Mouse (Mus musculus): ENCODE results near the gene Ptn. TPM values are rescaled to one million over a fixed set of nuclear protein-coding genes. Genes with fewer than 3 reads are reported as not detected.

The Ptn gene
- 100 to 1,000 TPM; 630 to 696 TPM for total RNA-seq (2021)
- long read RNA-seq, experiment 1, transcript Ptn-201 (5 exons, 1,614 nt) = major isoform, 729 of 776 reads
- long read RNA-seq, experiment 1, partial matches to known transcripts = 30 of 776 reads
- long read RNA-seq, experiment 1, other reads (novel, unspliced or antisense) = 17 of 776 reads
- long read RNA-seq, experiment 2, transcript Ptn-201 (5 exons, 1,614 nt) = major isoform, 679 of 735 reads
- long read RNA-seq, experiment 2, partial matches to known transcripts = 12 of 735 reads
- long read RNA-seq, experiment 2, other reads (novel, unspliced or antisense) = 40 of 735 reads

- intact Hi-C loops (cut with DNase I) = loop anchor here (5.0 kb wide), 1 partner anchor 92 kb away; no protein-coding TSS in a partner anchor
- DNase-seq (ENCODE audit: low spot score in 2 of 2) = peak; percentile 72 to 75
Observed at GRCm38 (mm10) chr6:36809747-36810285, at the start of gene Ptn. TSS of gene Ptn (minus strand) at chr6:36810220.

- intact Hi-C loops (cut with DNase I) = no loop called here
- no peak for DNase-seq (ENCODE audit: low spot score in 2 of 2)
Observed at GRCm38 (mm10) chr6:36858258-36859041, 48.4 kb upstream of the Ptn start.

DNA sequence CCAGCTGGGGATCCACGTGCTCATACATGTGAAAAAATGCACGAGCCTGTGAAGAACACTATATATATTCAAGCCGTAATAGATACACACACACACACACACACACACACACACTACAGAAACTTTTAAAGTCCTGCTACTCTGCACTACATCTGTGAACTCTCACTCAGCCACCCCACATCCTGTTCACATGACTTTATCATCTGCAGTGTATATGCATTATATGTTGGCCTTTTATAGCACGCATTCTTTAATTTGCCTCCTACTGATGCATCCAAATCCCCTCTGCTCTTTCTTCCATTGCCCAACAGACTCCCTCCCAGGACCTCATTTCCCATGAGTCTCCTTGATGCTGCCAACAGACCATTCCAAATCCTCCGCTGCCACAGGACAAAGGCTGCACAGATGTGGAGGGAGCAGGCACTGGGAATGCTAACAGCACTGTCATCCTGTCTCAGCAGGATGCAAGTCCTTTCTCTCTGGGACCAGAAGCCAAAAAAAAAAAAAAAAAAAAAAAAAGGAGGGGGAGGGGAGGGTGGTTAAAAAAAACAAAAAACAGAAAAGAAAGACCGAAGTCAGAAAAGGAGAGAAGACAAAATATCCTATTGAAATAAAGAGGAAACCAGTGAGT lies 47.7 kb upstream of the Ptn start:
- intact Hi-C loops (cut with DNase I) = no loop called here
- peak in 1 of 2 experiments; percentile 52 for DNase-seq (ENCODE audit: low spot score in 2 of 2)

DNA sequence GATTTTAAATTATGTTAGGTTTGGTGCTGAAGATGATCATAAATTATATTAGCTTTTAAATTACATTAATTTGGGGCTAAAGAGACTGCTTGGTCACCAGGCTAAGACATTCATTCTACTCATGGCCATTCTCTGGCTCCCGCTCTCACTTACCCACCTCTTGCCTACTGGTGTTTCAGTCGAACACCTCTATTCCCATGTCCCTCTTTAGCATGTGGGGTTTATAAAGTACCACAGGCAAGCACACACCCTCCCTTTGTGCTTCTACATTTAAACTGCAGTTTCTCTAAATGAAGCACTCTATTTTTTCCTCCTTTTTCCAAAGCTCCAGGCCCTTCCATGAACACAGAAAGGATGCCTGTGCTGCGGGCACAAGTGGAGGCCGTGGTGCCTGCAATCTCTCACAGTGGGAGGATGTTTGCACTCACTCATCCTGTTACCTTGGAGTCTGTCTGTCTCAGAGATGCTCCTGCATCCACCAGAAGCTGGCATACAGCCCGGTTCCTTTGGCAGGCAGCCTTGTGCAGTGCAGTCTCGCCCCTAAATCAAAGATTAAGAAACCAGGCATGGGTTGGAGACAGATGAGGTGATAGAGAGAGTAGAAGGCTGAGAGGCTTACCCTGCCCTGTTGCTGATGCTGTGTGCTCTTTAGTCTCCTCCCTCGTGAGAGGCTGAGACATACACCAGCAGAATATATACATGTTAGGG lies 40.6 kb upstream of the Ptn start:
- peak; percentile 85 to 87 for DNase-seq (ENCODE audit: low spot score in 2 of 2)
- intact Hi-C loops (cut with DNase I) = no loop called here

GRCm38 (mm10) chr6:36845288-36845687 lies 35.3 kb upstream of the Ptn start:
- no peak for DNase-seq (ENCODE audit: low spot score in 2 of 2)
- intact Hi-C loops (cut with DNase I) = no loop called here

- intact Hi-C loops (cut with DNase I) = no loop called here
- DNase-seq (ENCODE audit: low spot score in 2 of 2) = peak; percentile 30 to 62
Observed at GRCm38 (mm10) chr6:36844258-36844657, 34.2 kb upstream of the Ptn start.

DNA sequence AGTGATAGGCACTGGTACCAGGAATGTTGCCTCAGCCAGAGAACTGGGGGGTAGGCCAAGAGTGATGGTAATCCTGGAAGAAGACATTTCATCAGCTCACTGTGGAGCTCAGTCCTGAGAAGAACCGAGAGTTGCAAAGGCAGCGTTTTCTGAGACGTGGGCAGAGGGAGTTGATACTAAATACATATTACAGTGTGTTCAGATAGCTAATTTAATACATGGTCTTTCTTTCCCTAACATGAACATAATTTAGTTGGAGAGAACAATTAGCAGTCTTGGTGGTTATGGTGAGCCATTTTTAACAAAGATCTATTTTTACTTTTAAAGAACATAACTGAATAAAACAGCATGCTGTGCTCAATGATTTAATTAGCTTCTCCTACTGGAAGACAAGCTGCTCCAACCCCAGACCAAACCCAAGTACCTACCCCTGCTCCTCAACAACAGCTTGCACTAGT lies 33.0 kb upstream of the Ptn start:
- DNase-seq (ENCODE audit: low spot score in 2 of 2) = peak; percentile 52 to 64
- intact Hi-C loops (cut with DNase I) = no loop called here

GRCm38 (mm10) chr6:36842101-36842922 lies 32.3 kb upstream of the Ptn start:
- intact Hi-C loops (cut with DNase I) = no loop called here

DNA sequence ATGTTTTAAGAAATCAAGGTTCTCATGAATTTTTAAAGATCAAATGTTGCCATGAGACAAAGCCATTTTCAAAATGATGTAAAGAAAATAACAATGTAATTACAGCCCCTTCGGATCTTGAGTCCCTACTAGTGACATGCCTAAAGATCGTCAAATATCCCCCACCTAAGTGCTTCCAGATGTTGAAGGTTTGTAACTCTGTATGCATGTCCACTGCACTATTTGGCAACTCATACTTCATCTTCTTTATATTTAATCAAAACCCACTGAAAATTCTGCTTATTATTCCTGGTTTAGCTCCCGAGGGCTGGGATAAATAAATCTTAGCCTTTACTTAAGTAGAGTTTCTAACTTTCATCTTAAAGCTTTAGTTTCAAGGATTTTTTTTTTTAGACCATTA lies 31.7 kb upstream of the Ptn start:
- intact Hi-C loops (cut with DNase I) = no loop called here
- DNase-seq (ENCODE audit: low spot score in 2 of 2) = no peak

More at GRCm38 (mm10) chr6:36842101-36842922, 32.3 kb upstream of the Ptn start:
- no peak for DNase-seq (ENCODE audit: low spot score in 2 of 2)

GRCm38 (mm10) chr6:36841174-36841573 lies 31.2 kb upstream of the Ptn start:
- intact Hi-C loops (cut with DNase I) = no loop called here
- DNase-seq (ENCODE audit: low spot score in 2 of 2) = no peak

GRCm38 (mm10) chr6:36838747-36839146 lies 28.7 kb upstream of the Ptn start:
- intact Hi-C loops (cut with DNase I) = no loop called here
- no peak for DNase-seq (ENCODE audit: low spot score in 2 of 2)

GRCm38 (mm10) chr6:36835351-36835750 lies 25.3 kb upstream of the Ptn start:
- intact Hi-C loops (cut with DNase I) = no loop called here
- no peak for DNase-seq (ENCODE audit: low spot score in 2 of 2)

DNA sequence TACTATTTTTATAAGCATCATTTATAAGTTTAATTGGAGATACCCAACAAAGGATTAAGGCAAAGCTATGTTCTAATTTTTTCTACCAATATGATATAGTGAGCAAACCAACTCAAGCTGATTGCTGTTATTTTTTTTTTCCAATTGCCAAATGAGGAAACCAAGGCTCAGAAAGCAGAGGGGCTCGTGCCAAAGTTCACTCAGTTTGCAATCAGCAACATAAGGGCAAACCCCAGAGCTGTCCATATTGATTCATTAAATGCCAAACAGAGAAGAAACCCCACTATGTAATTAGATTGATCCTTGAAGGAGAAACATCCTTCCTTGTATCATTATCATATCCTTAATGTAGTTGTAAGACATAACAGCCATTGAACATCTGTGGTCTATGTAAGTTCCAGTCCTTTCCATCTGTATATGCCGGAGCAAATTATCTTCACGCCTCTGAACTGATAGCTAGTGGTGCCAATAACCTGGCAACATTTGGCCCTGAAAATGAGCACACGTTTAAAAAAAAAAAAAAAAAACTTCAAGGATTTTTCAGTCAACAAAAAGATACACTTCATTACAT lies 24.8 kb upstream of the Ptn start:
- intact Hi-C loops (cut with DNase I) = no loop called here
- no peak for DNase-seq (ENCODE audit: low spot score in 2 of 2)

- intact Hi-C loops (cut with DNase I) = no loop called here
- DNase-seq (ENCODE audit: low spot score in 2 of 2) = no peak
Observed at GRCm38 (mm10) chr6:36832681-36833080, 22.7 kb upstream of the Ptn start.

DNA sequence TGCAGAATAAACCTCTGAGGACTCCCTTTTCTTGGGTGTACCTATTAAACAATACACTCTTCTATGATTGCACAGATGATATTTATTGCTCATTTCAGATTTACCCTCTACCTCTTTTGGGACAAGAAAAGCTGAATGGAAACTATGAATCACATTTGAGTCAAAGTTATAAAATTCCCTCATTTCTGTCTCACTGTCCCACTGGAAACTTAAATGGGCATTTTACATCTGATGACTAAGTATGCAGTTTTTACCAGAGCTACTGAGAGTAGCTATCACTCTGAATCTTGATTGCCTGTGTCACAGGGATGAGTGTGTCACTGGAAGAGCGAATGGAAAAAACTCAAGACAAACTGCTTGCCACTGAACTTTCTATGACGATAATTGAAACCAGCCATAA lies 22.2 kb upstream of the Ptn start:
- intact Hi-C loops (cut with DNase I) = no loop called here
- no peak for DNase-seq (ENCODE audit: low spot score in 2 of 2)

DNA sequence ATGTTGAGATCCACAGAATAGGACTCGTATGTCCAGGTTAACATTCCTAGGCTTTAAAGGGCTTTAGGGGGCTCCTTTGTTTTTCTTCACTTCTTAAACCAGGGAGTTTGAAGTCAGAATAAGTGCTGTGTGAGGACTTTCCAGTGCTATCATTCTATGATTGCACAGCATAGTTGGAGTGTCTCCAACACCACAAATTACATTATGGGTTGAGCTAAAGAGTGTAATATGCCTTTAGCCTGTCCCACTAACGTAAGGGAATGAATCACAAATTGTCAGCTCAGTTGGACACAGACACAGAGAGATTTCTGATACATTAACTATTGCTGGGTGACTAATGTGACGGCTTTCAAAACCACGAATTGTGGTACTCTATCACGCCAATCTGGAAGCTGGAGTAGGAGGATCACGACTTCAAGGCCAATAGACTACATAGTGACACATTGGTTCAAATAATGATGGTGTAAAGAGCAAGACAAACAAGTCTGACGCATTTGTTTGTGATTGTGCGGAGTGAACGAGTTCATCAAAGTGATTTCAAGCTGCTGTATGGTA lies 20.4 kb upstream of the Ptn start:
- no peak for DNase-seq (ENCODE audit: low spot score in 2 of 2)
- intact Hi-C loops (cut with DNase I) = no loop called here

- no peak for DNase-seq (ENCODE audit: low spot score in 2 of 2)
- intact Hi-C loops (cut with DNase I) = no loop called here
Observed at GRCm38 (mm10) chr6:36819784-36820050, 9.7 kb upstream of the Ptn start.
